Mouse (Mus musculus): ENCODE measurements around the gene 4930519P11Rik. TPM values are rescaled to one million over a fixed set of nuclear protein-coding genes. Genes with fewer than 3 reads are reported as not detected.
A peak's percentile ranks its signal among the peaks of the same experiment; 100 is the strongest.

The 4930519P11Rik gene
- total RNA-seq, 4 experiments from 2014 or later, result not detected

- peak; percentile 93 to 94 for DNase-seq (ENCODE audit: low spot score in 2 of 2)
These were observed 29.0 kb downstream of the 4930519P11Rik start for GRCm38 (mm10) chr2:154583906-154584872.

- no peak for DNase-seq (ENCODE audit: low spot score in 2 of 2)
These were observed 31.8 kb downstream of the 4930519P11Rik start for GRCm38 (mm10) chr2:154581421-154581820.

- no peak for DNase-seq (ENCODE audit: low spot score in 2 of 2)
These were observed 32.7 kb downstream of the 4930519P11Rik start for GRCm38 (mm10) chr2:154580586-154580985.

GRCm38 (mm10) chr2:154577744-154578067 lies 35.5 kb downstream of the 4930519P11Rik start:
- no peak for DNase-seq (ENCODE audit: low spot score in 2 of 2)

- DNase-seq (ENCODE audit: low spot score in 2 of 2), result no peak
These were observed 36.1 kb downstream of the 4930519P11Rik start for GRCm38 (mm10) chr2:154576876-154577743.

- DNase-seq (ENCODE audit: low spot score in 2 of 2), result no peak
These were observed 39.0 kb downstream of the 4930519P11Rik start for GRCm38 (mm10) chr2:154574271-154574670.

GRCm38 (mm10) chr2:154572996-154573395 lies 40.2 kb downstream of the 4930519P11Rik start:
- DNase-seq (ENCODE audit: low spot score in 2 of 2), result no peak

- no peak for DNase-seq (ENCODE audit: low spot score in 2 of 2)
These were observed 41.3 kb downstream of the 4930519P11Rik start for GRCm38 (mm10) chr2:154571976-154572375.

- DNase-seq (ENCODE audit: low spot score in 2 of 2), result no peak
These were observed 42.0 kb downstream of the 4930519P11Rik start for GRCm38 (mm10) chr2:154571266-154571665.

GRCm38 (mm10) chr2:154570666-154571065 lies 42.6 kb downstream of the 4930519P11Rik start:
- no peak for DNase-seq (ENCODE audit: low spot score in 2 of 2)

- peak; percentile 84 to 86 for DNase-seq (ENCODE audit: low spot score in 2 of 2)
These were observed 43.4 kb downstream of the 4930519P11Rik start, which contains the start of gene E2f1 for GRCm38 (mm10) chr2:154569836-154570286. Gene E2f1, minus strand, starts transcription at chr2:154569892.

- DNase-seq (ENCODE audit: low spot score in 2 of 2), result peak in 1 of 2 experiments; percentile 40
These were observed 44.0 kb downstream of the 4930519P11Rik start for GRCm38 (mm10) chr2:154569071-154569748.

GRCm38 (mm10) chr2:154568329-154569070 lies 44.7 kb downstream of the 4930519P11Rik start:
- no peak for DNase-seq (ENCODE audit: low spot score in 2 of 2)

- DNase-seq (ENCODE audit: low spot score in 2 of 2), result no peak
These were observed 45.5 kb downstream of the 4930519P11Rik start for GRCm38 (mm10) chr2:154567766-154568165.

- DNase-seq (ENCODE audit: low spot score in 2 of 2), result no peak
These were observed 46.6 kb downstream of the 4930519P11Rik start for GRCm38 (mm10) chr2:154566641-154567040.

- no peak for DNase-seq (ENCODE audit: low spot score in 2 of 2)
These were observed 47.7 kb downstream of the 4930519P11Rik start for GRCm38 (mm10) chr2:154565562-154565961.

- no peak for DNase-seq (ENCODE audit: low spot score in 2 of 2)
These were observed 49.5 kb downstream of the 4930519P11Rik start for GRCm38 (mm10) chr2:154563612-154564170.

All from layer of hippocampus, adult 8-10 months (tissue).